Mouse (Mus musculus) intestine, embryonic 16.5 days (tissue): ENCODE results near the gene Psmb9. TPM values are rescaled to one million over a fixed set of nuclear protein-coding genes. Genes with fewer than 3 reads are reported as not detected.
"Not testable (repeated sequence)": the region's sequence is repeated elsewhere in the genome, so short reads cannot be mapped to it uniquely, and the experiment has no call there.

Experiments used
- ATAC-seq: fragments of 200-750 bp; cut with Nextera tagmentation; 2 replicates; pipeline ENCODE4 v1.8.0; 2017; ENCODE audit warnings: moderate TSS enrichment, moderate library complexity
- H3K27ac ChIP-seq: fragments of 300-500 bp; sonication (generic); 2 replicates; pipeline ENCODE4 v1.5.1; 2014; ENCODE audit warnings: mild to moderate bottlenecking, low read length
- H3K27me3 ChIP-seq: fragments of 300-500 bp; sonication (generic); replicated peaks from 2 replicates; pipeline ENCODE4 v1.6.1; 2014; ENCODE audit warnings: low read length, control low read depth, mixed read lengths; ENCODE audit not compliant: control insufficient read depth, insufficient read depth
- H3K36me3 ChIP-seq: fragments of 300-500 bp; sonication (generic); 2 replicates; pipeline ENCODE4 v1.6.1; 2014; ENCODE audit warnings: low read length, control low read depth; ENCODE audit not compliant: control insufficient read depth, insufficient read depth
- H3K4me1 ChIP-seq: fragments of 300-500 bp; sonication (generic); 2 replicates; pipeline ENCODE4 v1.6.1; 2014; ENCODE audit warnings: low read length, control low read depth, mixed read lengths; ENCODE audit not compliant: control insufficient read depth, insufficient read depth
- H3K4me2 ChIP-seq: fragments of 300-500 bp; sonication (generic); 2 replicates; pipeline ENCODE4 v1.6.1; 2014; ENCODE audit warnings: low read depth, low read length, control low read depth
- H3K4me3 ChIP-seq: fragments of 300-500 bp; sonication (generic); 2 replicates; pipeline ENCODE4 v1.5.1; 2014; ENCODE audit warnings: mild to moderate bottlenecking, low read length
- H3K9ac ChIP-seq: fragments of 300-500 bp; sonication (generic); 2 replicates; pipeline ENCODE4 v1.6.1; 2014; ENCODE audit warnings: low read depth, low read length
- H3K9me3 ChIP-seq: fragments of 300-500 bp; sonication (generic); 2 replicates; pipeline ENCODE4 v1.6.1; 2016; ENCODE audit warnings: low read length, control low read depth; ENCODE audit not compliant: control insufficient read depth
- WGBS: fragments of 180-500 bp; shearing (Covaris S2); extraction: QIAGEN DNeasy Blood & Tissue Kit; methylation state at CpG from one replicate; pipeline ENCODE4 v1.1.7; 2014; 5-methylcytosine and 5-hydroxymethylcytosine counted together
- polyA plus RNA-seq: library from polyadenylated mRNA; unstranded; fragments of >200 nt; fragmentation: Nextera tagmentation; extraction: Ambion mirVana; gene quantifications from 2 replicates; pipeline ENCODE4 v1.2.1, GENCODE M21; 2015

The Psmb9 gene
- polyA plus RNA-seq, 1 experiment from 2014 or later: 13.4 TPM

- not testable (repeated sequence) for H3K9me3 ChIP-seq, H3K4me1 ChIP-seq, H3K36me3 ChIP-seq, H3K27ac ChIP-seq, ATAC-seq, H3K27me3 ChIP-seq, H3K9ac ChIP-seq, H3K4me3 ChIP-seq, H3K4me2 ChIP-seq
- 89% methylated on average over 8 of the region's 11 CpGs for WGBS
These were observed 31.5 kb upstream of the Psmb9 start for GRCm38 (mm10) chr17:34219096-34219495.

GRCm38 (mm10) chr17:34218675-34219074 lies 31.1 kb upstream of the Psmb9 start:
- no peak overlapping the region for H3K27ac ChIP-seq
- WGBS: 82% methylated on average over 11 of the region's 11 CpGs
- H3K4me2 ChIP-seq: no peak overlapping the region
- H3K36me3 ChIP-seq: no peaks in the 10 kb centered on the region
- no peak overlapping the region for H3K9ac ChIP-seq
- no peaks in the 10 kb centered on the region for H3K9me3 ChIP-seq
- no peak for ATAC-seq
- H3K27me3 ChIP-seq: peaks cover 7% of the 10 kb centered on the region; the same call in 1 of the 2 replicates
- no peak overlapping the region for H3K4me3 ChIP-seq
- H3K4me1 ChIP-seq: no peaks in the 10 kb centered on the region

- H3K9me3 ChIP-seq: no peaks in the 10 kb centered on the region
- no peaks in the 10 kb centered on the region for H3K4me1 ChIP-seq
- H3K4me2 ChIP-seq: no peak overlapping the region
- ATAC-seq: no peak
- H3K36me3 ChIP-seq: no peaks in the 10 kb centered on the region
- no peak overlapping the region for H3K9ac ChIP-seq
- 85% methylated on average over 5 of the region's 5 CpGs for WGBS
- no peak overlapping the region for H3K27ac ChIP-seq
- no peak overlapping the region for H3K4me3 ChIP-seq
- H3K27me3 ChIP-seq: peaks cover 7% of the 10 kb centered on the region; the same call in 1 of the 2 replicates
These were observed 30.4 kb upstream of the Psmb9 start for GRCm38 (mm10) chr17:34217986-34218385.

- ATAC-seq: no peak
- Histone ChIP-seq H3K4me3 (no peak overlapping the region), H3K9ac (no peak overlapping the region), H3K4me1 (no peaks in the 10 kb centered on the region), H3K36me3 (no peaks in the 10 kb centered on the region), H3K9me3 (no peaks in the 10 kb centered on the region), H3K4me2 (no peak overlapping the region), H3K27me3 (peaks cover 7% of the 10 kb centered on the region; the same call in 1 of the 2 replicates), H3K27ac (no peak overlapping the region)
- 85% methylated on average over 8 of the region's 8 CpGs for WGBS
These were observed 29.8 kb upstream of the Psmb9 start for GRCm38 (mm10) chr17:34217216-34217928.

GRCm38 (mm10) chr17:34215176-34215575 lies 27.6 kb upstream of the Psmb9 start:
- Histone ChIP-seq H3K27ac (no peak overlapping the region), H3K4me3 (no peak overlapping the region), H3K9ac (no peak overlapping the region), H3K4me1 (no peaks in the 10 kb centered on the region), H3K27me3 (peaks cover 22% of the 10 kb centered on the region), H3K9me3 (no peaks in the 10 kb centered on the region), H3K36me3 (no peaks in the 10 kb centered on the region), H3K4me2 (no peak overlapping the region)
- ATAC-seq: no peak
- WGBS: 83% methylated on average over 12 of the region's 12 CpGs

- no peak for ATAC-seq
- H3K9me3 ChIP-seq: no peaks in the 10 kb centered on the region
- H3K9ac ChIP-seq: no peak overlapping the region
- H3K36me3 ChIP-seq: no peaks in the 10 kb centered on the region
- no peak overlapping the region for H3K27ac ChIP-seq
- H3K4me3 ChIP-seq: no peak overlapping the region
- peaks cover 23% of the 10 kb centered on the region for H3K27me3 ChIP-seq
- 40% methylated on average over 21 of the region's 21 CpGs for WGBS
- no peak overlapping the region for H3K4me2 ChIP-seq
- no peaks in the 10 kb centered on the region for H3K4me1 ChIP-seq
These were observed 26.4 kb upstream of the Psmb9 start for GRCm38 (mm10) chr17:34213936-34214335.

- no peaks in the 10 kb centered on the region for H3K36me3 ChIP-seq
- 20% methylated on average over 23 of the region's 23 CpGs for WGBS
- no peak overlapping the region for H3K9ac ChIP-seq
- ATAC-seq: no peak
- H3K9me3 ChIP-seq: no peaks in the 10 kb centered on the region
- no peaks in the 10 kb centered on the region for H3K4me1 ChIP-seq
- peaks cover 26% of the 10 kb centered on the region for H3K27me3 ChIP-seq
- no peak overlapping the region for H3K4me2 ChIP-seq
- no peak overlapping the region for H3K4me3 ChIP-seq
- H3K27ac ChIP-seq: no peak overlapping the region
These were observed 24.3 kb upstream of the Psmb9 start for GRCm38 (mm10) chr17:34211746-34212365.

GRCm38 (mm10) chr17:34210599-34210998 lies 23.0 kb upstream of the Psmb9 start:
- Histone ChIP-seq H3K4me3 (no peak overlapping the region), H3K4me2 (no peak overlapping the region), H3K4me1 (no peaks in the 10 kb centered on the region), H3K36me3 (no peaks in the 10 kb centered on the region), H3K9ac (no peak overlapping the region), H3K9me3 (no peaks in the 10 kb centered on the region), H3K27me3 (peaks cover 26% of the 10 kb centered on the region), H3K27ac (no peak overlapping the region)
- no peak for ATAC-seq
- WGBS: 63% methylated on average over 3 of the region's 3 CpGs

GRCm38 (mm10) chr17:34209680-34210079 lies 22.1 kb upstream of the Psmb9 start:
- Histone ChIP-seq H3K4me1 (peaks cover 2% of the 10 kb centered on the region), H3K9ac (no peak overlapping the region), H3K27me3 (peaks cover 26% of the 10 kb centered on the region), H3K4me3 (no peak overlapping the region), H3K4me2 (no peak overlapping the region), H3K27ac (no peak overlapping the region), H3K36me3 (no peaks in the 10 kb centered on the region), H3K9me3 (no peaks in the 10 kb centered on the region)
- ATAC-seq: no peak
- 41% methylated on average over 3 of the region's 3 CpGs for WGBS
